Mouse (Mus musculus) lung, postnatal 25 days (tissue): ENCODE results near the gene Kcng3.

ENCODE experiments used
- DNase-seq: peaks from one replicate; pipeline ENCODE4 v3.0.0; 2022; ENCODE audit warnings: low spot score

Kcng3 gene

GRCm38 (mm10) chr17:83630787-83631678 lies 662 bp downstream of the Kcng3 start:
- no peak for DNase-seq

GRCm38 (mm10) chr17:83613907-83614306 lies 17.8 kb downstream of the Kcng3 start:
- DNase-seq = no peak

- DNase-seq = no peak
Measured at GRCm38 (mm10) chr17:83609532-83609931, 22.2 kb downstream of the Kcng3 start.

GRCm38 (mm10) chr17:83600976-83601375 lies 30.7 kb downstream of the Kcng3 start:
- no peak for DNase-seq

GRCm38 (mm10) chr17:83595966-83596365 lies 35.7 kb downstream of the Kcng3 start:
- no peak for DNase-seq

GRCm38 (mm10) chr17:83594526-83594925 lies 37.2 kb downstream of the Kcng3 start:
- DNase-seq = no peak

GRCm38 (mm10) chr17:83593396-83593795 lies 38.3 kb downstream of the Kcng3 start:
- DNase-seq = no peak

GRCm38 (mm10) chr17:83588663-83589341 lies 42.9 kb downstream of the Kcng3 start:
- no peak for DNase-seq

- DNase-seq = no peak
Measured at GRCm38 (mm10) chr17:83587731-83588130, 44.0 kb downstream of the Kcng3 start.

- DNase-seq = no peak
Measured at GRCm38 (mm10) chr17:83582585-83582984, 49.1 kb downstream of the Kcng3 start.

GRCm38 (mm10) chr17:83580734-83581133 lies 51.0 kb downstream of the Kcng3 start:
- no peak for DNase-seq

GRCm38 (mm10) chr17:83576810-83577371 lies 54.8 kb downstream of the Kcng3 start:
- no peak for DNase-seq

GRCm38 (mm10) chr17:83574615-83575014 lies 57.1 kb downstream of the Kcng3 start:
- DNase-seq = no peak

GRCm38 (mm10) chr17:83573128-83573527 lies 58.6 kb downstream of the Kcng3 start:
- DNase-seq = no peak

GRCm38 (mm10) chr17:83572366-83572765 lies 59.3 kb downstream of the Kcng3 start:
- no peak for DNase-seq

GRCm38 (mm10) chr17:83567375-83567774 lies 64.3 kb downstream of the Kcng3 start:
- DNase-seq = no peak

- DNase-seq = no peak
Measured at GRCm38 (mm10) chr17:83565506-83565905, 66.2 kb downstream of the Kcng3 start.

- DNase-seq = no peak
Measured at GRCm38 (mm10) chr17:83564119-83564820, 67.4 kb downstream of the Kcng3 start.

- peak; percentile 53 for DNase-seq
Measured at GRCm38 (mm10) chr17:83563703-83564111, 68.0 kb downstream of the Kcng3 start.

GRCm38 (mm10) chr17:83562153-83563010 lies 69.3 kb downstream of the Kcng3 start:
- no peak for DNase-seq

GRCm38 (mm10) chr17:83559081-83559480 lies 72.6 kb downstream of the Kcng3 start:
- DNase-seq = no peak
